Mouse (Mus musculus) cerebellum, adult 18-20 months (tissue): Measurements from ENCODE around the gene Dtnbp1.

ENCODE experiments used
- DNase-seq, 2 experiments: peaks; one replicate each; pipeline ENCODE4 v3.0.0; 2021

Gene Dtnbp1

GRCm38 (mm10) chr13:45001911-45002615 is at the start of gene Dtnbp1:
Gene Dtnbp1, minus strand, starts transcription at chr13:45002147.
- DNase-seq: peak; percentile 70 to 94

GRCm38 (mm10) chr13:45049261-45050020 is 47.5 kb upstream of the Dtnbp1 start:
- DNase-seq: no peak

- no peak for DNase-seq
These were observed 41.5 kb upstream of the Dtnbp1 start for GRCm38 (mm10) chr13:45043466-45043865.

GRCm38 (mm10) chr13:45040741-45041140 is 38.8 kb upstream of the Dtnbp1 start:
- DNase-seq: no peak

- no peak for DNase-seq
These were observed 38.2 kb upstream of the Dtnbp1 start for GRCm38 (mm10) chr13:45040195-45040594.

- no peak for DNase-seq
These were observed 34.5 kb upstream of the Dtnbp1 start for GRCm38 (mm10) chr13:45036417-45036816.

GRCm38 (mm10) chr13:45034759-45035158 is 32.8 kb upstream of the Dtnbp1 start:
- DNase-seq: no peak

- no peak for DNase-seq
These were observed 31.4 kb upstream of the Dtnbp1 start for GRCm38 (mm10) chr13:45033360-45033759.

GRCm38 (mm10) chr13:45032484-45032883 is 30.5 kb upstream of the Dtnbp1 start:
- no peak for DNase-seq

GRCm38 (mm10) chr13:45031748-45032147 is 29.8 kb upstream of the Dtnbp1 start:
- no peak for DNase-seq

- no peak for DNase-seq
These were observed 29.4 kb upstream of the Dtnbp1 start for GRCm38 (mm10) chr13:45031314-45031713.

- peak; percentile 81 to 92 for DNase-seq
These were observed 28.9 kb upstream of the Dtnbp1 start for GRCm38 (mm10) chr13:45030830-45031229.

GRCm38 (mm10) chr13:45029791-45030190 is 27.8 kb upstream of the Dtnbp1 start:
- no peak for DNase-seq

GRCm38 (mm10) chr13:45026291-45026690 is 24.3 kb upstream of the Dtnbp1 start:
- no peak for DNase-seq

- no peak for DNase-seq
These were observed 22.9 kb upstream of the Dtnbp1 start for GRCm38 (mm10) chr13:45024821-45025220.

GRCm38 (mm10) chr13:45023356-45024150 is 21.6 kb upstream of the Dtnbp1 start:
- no peak for DNase-seq

- no peak for DNase-seq
These were observed 6.2 kb upstream of the Dtnbp1 start for GRCm38 (mm10) chr13:45008150-45008549.

- no peak for DNase-seq
These were observed 5.8 kb upstream of the Dtnbp1 start for GRCm38 (mm10) chr13:45007726-45008125.

GRCm38 (mm10) chr13:45006483-45006882 is 4.5 kb upstream of the Dtnbp1 start:
- DNase-seq: no peak

- no peak for DNase-seq
These were observed 3.9 kb upstream of the Dtnbp1 start for GRCm38 (mm10) chr13:45005861-45006260.

GRCm38 (mm10) chr13:45004987-45005592 is 3.1 kb upstream of the Dtnbp1 start:
- no peak for DNase-seq

GRCm38 (mm10) chr13:45003026-45003425 is 1.1 kb upstream of the Dtnbp1 start:
- no peak for DNase-seq
